Mouse (Mus musculus) heart, embryonic 11.5 days (tissue): ENCODE measurements around the gene Jmjd8. TPM values are rescaled to one million over a fixed set of nuclear protein-coding genes. Genes with fewer than 3 reads are reported as not detected.

Source experiments
- ATAC-seq: fragments of 200-750 bp; cut with Nextera tagmentation; replicated peaks from 2 replicates; pipeline ENCODE4 v1.8.0; 2017; ENCODE audit warnings: moderate library complexity; ENCODE audit not compliant: insufficient number of reproducible peaks, low FRiP score, low TSS enrichment
- H3K27ac ChIP-seq: fragments of 300-500 bp; sonication (generic); 2 replicates; pipeline ENCODE4 v1.5.1; 2014; ENCODE audit warnings: mild to moderate bottlenecking, low read depth, low read length
- H3K27me3 ChIP-seq: fragments of 300-500 bp; sonication (generic); 2 replicates; pipeline ENCODE4 v1.6.1; 2014; ENCODE audit warnings: mild to moderate bottlenecking, low read length, mixed read lengths; ENCODE audit not compliant: control insufficient read depth, insufficient read depth
- H3K36me3 ChIP-seq: fragments of 300-500 bp; sonication (generic); 2 replicates; pipeline ENCODE4 v1.6.1; 2014; ENCODE audit warnings: mild to moderate bottlenecking, low read length, moderate library complexity, mixed read lengths; ENCODE audit not compliant: control insufficient read depth, insufficient read depth
- H3K4me1 ChIP-seq: fragments of 300-500 bp; sonication (generic); 2 replicates; pipeline ENCODE4 v1.6.1; 2014; ENCODE audit warnings: low read length; ENCODE audit not compliant: control insufficient read depth, insufficient read depth
- H3K4me2 ChIP-seq: fragments of 300-500 bp; sonication (generic); 2 replicates; pipeline ENCODE4 v1.6.1; 2014; ENCODE audit warnings: mild to moderate bottlenecking, moderate library complexity
- H3K4me3 ChIP-seq: fragments of 300-500 bp; sonication (generic); 2 replicates; pipeline ENCODE4 v1.5.1; 2014; ENCODE audit warnings: low read depth, low read length
- H3K9ac ChIP-seq: fragments of 300-500 bp; sonication (generic); 2 replicates; pipeline ENCODE4 v1.6.1; 2014; ENCODE audit warnings: mild to moderate bottlenecking, low read depth, low read length, moderate library complexity
- H3K9me3 ChIP-seq: fragments of 300-500 bp; sonication (generic); replicated peaks from 2 replicates; pipeline ENCODE4 v1.6.1; 2016; ENCODE audit warnings: low read length; ENCODE audit not compliant: control insufficient read depth
- WGBS: fragments of 180-500 bp; shearing (Covaris S2); extraction: QIAGEN DNeasy Blood & Tissue Kit; methylation state at CpG from one replicate; pipeline ENCODE4 v1.1.7; 2014; ENCODE audit not compliant: insufficient replicate concordance; 5-methylcytosine and 5-hydroxymethylcytosine counted together
- polyA plus RNA-seq: library from polyadenylated mRNA; unstranded; fragments of >200 nt; fragmentation: Nextera tagmentation; extraction: Ambion mirVana; gene quantifications from 2 replicates; pipeline ENCODE4 v1.2.1, GENCODE M21; 2014

Gene Jmjd8
- polyA plus RNA-seq, 1 experiment from 2014 or later, result 30.9 TPM

- Histone ChIP-seq H3K27ac (no peak overlapping the region), H3K9me3 (no peaks in the 10 kb centered on the region), H3K4me3 (no peak overlapping the region), H3K4me2 (no peak overlapping the region), H3K4me1 (peaks cover 51% of the 10 kb centered on the region), H3K9ac (0 out of 2 replicates have a peak overlapping the region, but pooled peaks have one; percentile 2), H3K27me3 (no peaks in the 10 kb centered on the region), H3K36me3 (peaks cover 37% of the 10 kb centered on the region)
- ATAC-seq, result no peak
- WGBS, result 91% methylated on average over 4 of the region's 4 CpGs
These were observed 10.2 kb downstream of the Jmjd8 start for GRCm38 (mm10) chr17:25838904-25839303.

- Histone ChIP-seq H3K9me3 (no peaks in the 10 kb centered on the region), H3K4me2 (no peak overlapping the region), H3K36me3 (peaks cover 37% of the 10 kb centered on the region), H3K9ac (no peak overlapping the region; the same call in 1 of the 2 replicates), H3K27ac (no peak overlapping the region), H3K4me1 (peaks cover 46% of the 10 kb centered on the region), H3K4me3 (no peak overlapping the region), H3K27me3 (no peaks in the 10 kb centered on the region)
- WGBS, result 85% methylated on average over 14 of the region's 14 CpGs
- ATAC-seq, result no peak
These were observed 11.0 kb downstream of the Jmjd8 start for GRCm38 (mm10) chr17:25839455-25840235.

- Histone ChIP-seq H3K9me3 (no peaks in the 10 kb centered on the region), H3K27ac (no peak overlapping the region), H3K36me3 (peaks cover 37% of the 10 kb centered on the region), H3K4me3 (no peak overlapping the region), H3K27me3 (no peaks in the 10 kb centered on the region), H3K4me1 (peaks cover 39% of the 10 kb centered on the region), H3K9ac (no peak overlapping the region), H3K4me2 (no peak overlapping the region)
- WGBS, result 92% methylated on average over 6 of the region's 6 CpGs
- ATAC-seq, result no peak
These were observed 11.9 kb downstream of the Jmjd8 start for GRCm38 (mm10) chr17:25840519-25840918.

- Histone ChIP-seq H3K4me3 (no peak within 1 kb of the TSS), H3K4me2 (no peak within 1 kb of the TSS), H3K4me1 (peaks cover 31% of the 10 kb centered on the region), H3K9ac (no peak within 1 kb of the TSS), H3K27me3 (no peaks in the 10 kb centered on the region), H3K27ac (no peak within 1 kb of the TSS), H3K36me3 (peaks cover 37% of the 10 kb centered on the region), H3K9me3 (no peaks in the 10 kb centered on the region)
- WGBS, result 91% methylated on average over 22 of the region's 22 CpGs
- no peak for ATAC-seq
These were observed 12.6 kb downstream of the Jmjd8 start, which contains the start of gene Gm20683 for GRCm38 (mm10) chr17:25841117-25841880. Gm20683 (minus strand) TSS chr17:25841763.

GRCm38 (mm10) chr17:25842509-25842908 is 13.8 kb downstream of the Jmjd8 start:
- no peak overlapping the region for H3K4me2 ChIP-seq
- WGBS, result 75% methylated on average over 3 of the region's 3 CpGs
- H3K27me3 ChIP-seq, result no peaks in the 10 kb centered on the region
- H3K4me3 ChIP-seq, result no peak overlapping the region
- no peak overlapping the region for H3K9ac ChIP-seq
- peaks cover 19% of the 10 kb centered on the region for H3K4me1 ChIP-seq
- H3K9me3 ChIP-seq, result no peaks in the 10 kb centered on the region
- no peak overlapping the region for H3K27ac ChIP-seq
- peaks cover 37% of the 10 kb centered on the region for H3K36me3 ChIP-seq
- ATAC-seq, result no peak

- WGBS, result 84% methylated on average over 4 of the region's 4 CpGs
- H3K9ac ChIP-seq, result peak overlapping the region; percentile 93
- H3K36me3 ChIP-seq, result peaks cover 36% of the 10 kb centered on the region
- peak overlapping the region; percentile 90 for H3K4me2 ChIP-seq
- H3K4me1 ChIP-seq, result peaks cover 14% of the 10 kb centered on the region
- H3K9me3 ChIP-seq, result no peaks in the 10 kb centered on the region
- H3K27me3 ChIP-seq, result no peaks in the 10 kb centered on the region
- ATAC-seq, result no peak
- H3K27ac ChIP-seq, result no peak overlapping the region
- H3K4me3 ChIP-seq, result peak overlapping the region; percentile 94
These were observed 14.5 kb downstream of the Jmjd8 start for GRCm38 (mm10) chr17:25843122-25843521.

GRCm38 (mm10) chr17:25843636-25844395 is 15.1 kb downstream of the Jmjd8 start:
- no peaks in the 10 kb centered on the region for H3K27me3 ChIP-seq
- H3K36me3 ChIP-seq, result peaks cover 33% of the 10 kb centered on the region
- peak overlapping the region; percentile 90 for H3K4me2 ChIP-seq
- ATAC-seq, result 0 out of 2 replicates have a peak, but pooled peaks have one; percentile 4
- peak overlapping the region; percentile 94 for H3K4me3 ChIP-seq
- WGBS, result 2% methylated on average over 38 of the region's 38 CpGs
- no peaks in the 10 kb centered on the region for H3K9me3 ChIP-seq
- peaks cover 14% of the 10 kb centered on the region for H3K4me1 ChIP-seq
- H3K9ac ChIP-seq, result peak overlapping the region; percentile 93
- peak overlapping the region; percentile 78 for H3K27ac ChIP-seq

- H3K9ac ChIP-seq, result peak within 1 kb of the TSS; percentile 93
- no peaks in the 10 kb centered on the region for H3K27me3 ChIP-seq
- H3K4me2 ChIP-seq, result peak within 1 kb of the TSS; percentile 90
- peaks cover 28% of the 10 kb centered on the region for H3K36me3 ChIP-seq
- H3K9me3 ChIP-seq, result no peaks in the 10 kb centered on the region
- H3K27ac ChIP-seq, result peak within 1 kb of the TSS; percentile 78
- H3K4me3 ChIP-seq, result peak within 1 kb of the TSS; percentile 94
- H3K4me1 ChIP-seq, result peaks cover 14% of the 10 kb centered on the region
- peak; percentile 88 for ATAC-seq
- WGBS, result under 1% methylated on average over 21 of the region's 21 CpGs
These were observed 15.8 kb downstream of the Jmjd8 start, which contains the start of gene Rhot2 for GRCm38 (mm10) chr17:25844396-25844901. Rhot2 (minus strand) TSS chr17:25844851.
